Mouse (Mus musculus) stomach, embryonic 16.5 days (tissue): ENCODE results near the gene Aarsd1. TPM values are rescaled to one million over a fixed set of nuclear protein-coding genes. Genes with fewer than 3 reads are reported as not detected.
A peak's percentile ranks its signal among the peaks of the same experiment; 100 is the strongest.
"Not testable (repeated sequence)": the region's sequence is repeated elsewhere in the genome, so short reads cannot be mapped to it uniquely, and the experiment has no call there.

ENCODE experiments used
- ATAC-seq: fragments of 200-750 bp; cut with Nextera tagmentation; 2 replicates; pipeline ENCODE4 v1.8.0; 2017; ENCODE audit warnings: moderate number of reproducible peaks, moderate TSS enrichment; ENCODE audit not compliant: insufficient read depth, low FRiP score
- H3K27ac ChIP-seq: fragments of 300-500 bp; sonication (generic); 2 replicates; pipeline ENCODE4 v1.5.1; 2014; ENCODE audit warnings: low read length
- H3K27me3 ChIP-seq: fragments of 300-500 bp; sonication (generic); 2 replicates; pipeline ENCODE4 v1.6.1; 2014; ENCODE audit warnings: low read length, control low read depth, mixed read lengths; ENCODE audit not compliant: control insufficient read depth, insufficient read depth
- H3K36me3 ChIP-seq: fragments of 300-500 bp; sonication (generic); 2 replicates; pipeline ENCODE4 v1.6.1; 2014; ENCODE audit warnings: low read length; ENCODE audit not compliant: control insufficient read depth, insufficient read depth
- H3K4me1 ChIP-seq: fragments of 300-500 bp; sonication (generic); 2 replicates; pipeline ENCODE4 v1.6.1; 2014; ENCODE audit warnings: low read length, control low read depth, mixed read lengths; ENCODE audit not compliant: control insufficient read depth, insufficient read depth
- H3K4me2 ChIP-seq: fragments of 300-500 bp; sonication (generic); 2 replicates; pipeline ENCODE4 v1.6.1; 2014; ENCODE audit warnings: low read depth, low read length, mixed read lengths
- H3K4me3 ChIP-seq: fragments of 300-500 bp; sonication (generic); replicated peaks from 2 replicates; pipeline ENCODE4 v1.5.1; 2014; ENCODE audit warnings: mild to moderate bottlenecking, low read length
- H3K9ac ChIP-seq: fragments of 300-500 bp; sonication (generic); 2 replicates; pipeline ENCODE4 v1.6.1; 2014; ENCODE audit warnings: low read length
- H3K9me3 ChIP-seq: fragments of 300-500 bp; sonication (generic); replicated peaks from 2 replicates; pipeline ENCODE4 v1.6.1; 2016; ENCODE audit warnings: low read length, control low read depth; ENCODE audit not compliant: control insufficient read depth
- WGBS: fragments of 180-500 bp; shearing (Covaris S2); extraction: QIAGEN DNeasy Blood & Tissue Kit; methylation state at CpG from one replicate; pipeline ENCODE4 v1.1.7; 2014; 5-methylcytosine and 5-hydroxymethylcytosine counted together
- polyA plus RNA-seq: library from polyadenylated mRNA; unstranded; fragments of >200 nt; fragmentation: Nextera tagmentation; extraction: Ambion mirVana; gene quantifications from 2 replicates; pipeline ENCODE4 v1.2.1, GENCODE M21; 2015

Gene Aarsd1
- polyA plus RNA-seq, 1 experiment from 2014 or later, result 58.0 TPM

DNA sequence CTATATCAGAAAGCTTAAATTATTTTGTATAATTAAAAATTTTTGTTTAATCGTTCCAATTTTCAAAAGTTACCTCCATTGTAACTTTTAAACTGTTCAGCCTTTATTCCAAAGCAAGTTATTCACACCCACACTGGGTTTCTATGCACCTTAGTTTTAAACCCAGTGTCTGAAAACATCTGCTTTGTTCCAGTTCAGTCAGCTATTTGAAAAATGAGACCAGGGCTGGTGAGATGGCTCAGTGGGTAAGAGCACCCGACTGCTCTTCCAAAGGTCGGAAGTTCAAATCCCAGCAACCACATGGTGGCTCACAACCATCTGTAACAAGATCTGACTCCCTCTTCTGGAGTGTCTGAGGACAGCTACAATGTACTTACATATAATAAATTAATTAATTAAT lies 20.6 kb upstream of the Aarsd1 start:
- not testable (repeated sequence) for ATAC-seq, H3K27me3 ChIP-seq, H3K9ac ChIP-seq, H3K9me3 ChIP-seq, H3K4me1 ChIP-seq, H3K36me3 ChIP-seq, H3K27ac ChIP-seq, H3K4me2 ChIP-seq, H3K4me3 ChIP-seq
- WGBS, result 50% methylated on average over 3 of the region's 3 CpGs

DNA sequence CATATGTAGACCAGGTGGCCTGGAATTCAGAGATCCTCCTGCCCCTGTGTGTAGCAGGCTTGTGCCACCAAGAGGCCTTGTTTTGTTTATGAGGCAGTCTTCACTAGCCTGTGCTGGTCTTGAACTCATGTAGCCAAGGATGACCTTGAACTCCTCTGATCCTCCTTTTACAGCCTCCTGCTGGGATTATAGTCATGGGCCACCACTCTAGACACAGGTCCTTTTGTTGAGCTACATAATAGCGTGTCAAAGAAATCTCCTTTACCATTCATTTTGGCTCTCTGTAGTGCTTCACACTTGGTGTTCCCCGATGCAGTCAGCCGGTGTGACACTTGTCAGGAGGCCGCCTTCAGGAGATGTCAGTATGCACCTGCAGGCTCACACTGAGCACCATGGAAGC lies 19.5 kb upstream of the Aarsd1 start:
- Histone ChIP-seq H3K9ac (no peak overlapping the region), H3K27me3 (no peaks in the 10 kb centered on the region), H3K4me3 (no peak overlapping the region), H3K36me3 (0 out of 2 replicates have a peak, but pooled peaks cover 1% of the 10 kb centered on the region), H3K4me1 (no peaks in the 10 kb centered on the region), H3K4me2 (no peak overlapping the region), H3K27ac (no peak overlapping the region), H3K9me3 (no peaks in the 10 kb centered on the region)
- ATAC-seq, result no peak
- WGBS, result 82% methylated on average over 4 of the region's 4 CpGs

DNA sequence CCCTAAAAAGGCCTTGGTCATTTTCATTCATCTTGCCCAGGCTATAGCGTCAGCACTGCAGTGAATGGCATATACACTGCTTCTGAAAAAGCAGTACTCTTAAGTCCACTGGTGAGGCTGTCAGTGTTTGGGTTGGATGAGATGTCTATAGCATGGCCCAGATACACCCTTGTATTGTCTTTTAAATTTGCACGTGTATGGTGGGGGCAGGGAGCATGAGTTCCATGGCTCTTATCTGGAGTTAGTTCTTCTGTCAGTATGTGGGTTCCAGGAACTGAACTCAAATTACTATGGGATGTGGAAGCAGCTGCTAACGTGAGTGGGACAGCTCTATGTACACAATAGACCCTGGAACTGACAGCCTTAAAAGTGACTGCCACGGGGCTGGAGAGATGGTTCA lies 18.4 kb upstream of the Aarsd1 start:
- no peaks in the 10 kb centered on the region for H3K9me3 ChIP-seq
- no peaks in the 10 kb centered on the region for H3K27me3 ChIP-seq
- H3K27ac ChIP-seq, result no peak overlapping the region
- 0 out of 2 replicates have a peak, but pooled peaks cover 4% of the 10 kb centered on the region for H3K36me3 ChIP-seq
- no peak overlapping the region for H3K4me2 ChIP-seq
- no peak for ATAC-seq
- H3K4me1 ChIP-seq, result no peaks in the 10 kb centered on the region
- no peak overlapping the region for H3K9ac ChIP-seq
- no peak overlapping the region for H3K4me3 ChIP-seq
- 75% methylated on average over 4 of the region's 4 CpGs for WGBS

DNA sequence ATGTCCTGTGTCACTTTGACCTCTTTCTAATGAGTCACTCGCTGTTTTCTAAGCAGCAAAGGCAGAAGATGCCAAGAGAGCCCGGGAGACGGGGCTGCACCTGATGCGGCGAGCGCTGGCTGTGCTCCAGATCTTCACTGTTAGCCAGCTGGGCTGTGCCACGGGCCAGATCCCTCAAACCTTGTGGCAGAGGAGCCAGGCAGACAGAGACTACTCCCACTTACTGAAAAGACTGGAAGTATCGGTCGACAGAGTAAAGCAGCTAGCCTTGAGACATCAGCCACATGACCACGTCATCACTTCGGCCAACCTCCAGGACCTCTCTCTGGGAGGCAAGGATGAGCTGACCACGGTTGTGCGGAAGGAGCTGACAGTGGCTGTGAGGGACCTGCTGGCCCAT lies 16.0 kb upstream of the Aarsd1 start:
- peaks cover 10% of the 10 kb centered on the region for H3K36me3 ChIP-seq
- no peak overlapping the region for H3K9ac ChIP-seq
- ATAC-seq, result no peak
- no peak overlapping the region for H3K4me2 ChIP-seq
- H3K4me1 ChIP-seq, result no peaks in the 10 kb centered on the region; the same call in 1 of the 2 replicates
- no peaks in the 10 kb centered on the region for H3K9me3 ChIP-seq
- H3K4me3 ChIP-seq, result no peak overlapping the region
- WGBS, result 94% methylated on average over 13 of the region's 13 CpGs
- H3K27ac ChIP-seq, result no peak overlapping the region
- no peaks in the 10 kb centered on the region for H3K27me3 ChIP-seq

DNA sequence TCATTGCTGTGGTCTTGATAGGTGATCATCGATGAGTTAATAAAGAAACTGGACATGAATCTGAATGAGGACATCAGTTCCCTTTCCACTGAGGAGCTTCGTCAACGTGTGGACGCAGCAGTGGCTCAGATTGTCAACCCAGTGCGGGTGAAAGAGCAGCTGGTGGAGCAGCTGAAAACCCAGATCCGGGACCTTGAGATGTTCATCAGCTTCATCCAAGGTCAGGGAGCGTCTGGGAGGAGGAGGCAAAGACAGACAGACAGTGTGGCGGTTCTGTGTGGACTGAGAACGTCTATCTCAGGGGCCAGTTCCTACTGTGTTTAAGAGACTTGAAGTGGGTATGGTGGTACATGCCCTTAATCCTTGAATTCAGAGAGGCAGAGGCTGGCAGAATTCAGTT lies 13.9 kb upstream of the Aarsd1 start:
- ATAC-seq, result no peak
- Histone ChIP-seq H3K27ac (no peak overlapping the region), H3K36me3 (peaks cover 10% of the 10 kb centered on the region), H3K27me3 (no peaks in the 10 kb centered on the region), H3K4me2 (no peak overlapping the region), H3K4me1 (peaks cover 6% of the 10 kb centered on the region), H3K9ac (no peak overlapping the region), H3K4me3 (no peak overlapping the region), H3K9me3 (no peaks in the 10 kb centered on the region)
- 94% methylated on average over 9 of the region's 9 CpGs for WGBS

DNA sequence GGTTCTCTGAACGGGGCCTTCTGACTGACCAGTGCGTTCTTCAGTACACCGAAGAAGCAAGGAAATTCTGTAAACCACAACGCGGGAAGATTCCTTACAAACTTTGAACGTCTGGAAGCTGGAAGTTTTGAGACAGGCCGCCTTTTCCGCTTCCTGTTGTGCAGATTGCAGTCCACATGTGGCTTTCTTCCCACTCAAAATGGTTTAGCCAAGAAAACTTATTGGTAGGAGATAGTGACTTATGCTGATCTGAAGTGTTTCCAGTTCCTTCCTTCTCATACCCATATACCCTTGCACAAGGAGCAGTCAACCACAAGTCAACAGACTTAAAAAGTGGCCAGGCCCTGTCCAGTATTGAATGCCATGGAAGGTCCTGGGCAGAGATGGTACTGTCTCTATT lies 8.8 kb upstream of the Aarsd1 start:
- Histone ChIP-seq H3K9ac (peak overlapping the region; percentile 91; the same call in 1 of the 2 replicates), H3K4me2 (peak overlapping the region; percentile 96), H3K9me3 (no peaks in the 10 kb centered on the region), H3K4me1 (peaks cover 22% of the 10 kb centered on the region), H3K4me3 (peak overlapping the region; percentile 98), H3K27me3 (no peaks in the 10 kb centered on the region), H3K36me3 (peaks cover 5% of the 10 kb centered on the region), H3K27ac (no peak overlapping the region)
- 48% methylated on average over 8 of the region's 8 CpGs for WGBS
- ATAC-seq, result no peak

DNA sequence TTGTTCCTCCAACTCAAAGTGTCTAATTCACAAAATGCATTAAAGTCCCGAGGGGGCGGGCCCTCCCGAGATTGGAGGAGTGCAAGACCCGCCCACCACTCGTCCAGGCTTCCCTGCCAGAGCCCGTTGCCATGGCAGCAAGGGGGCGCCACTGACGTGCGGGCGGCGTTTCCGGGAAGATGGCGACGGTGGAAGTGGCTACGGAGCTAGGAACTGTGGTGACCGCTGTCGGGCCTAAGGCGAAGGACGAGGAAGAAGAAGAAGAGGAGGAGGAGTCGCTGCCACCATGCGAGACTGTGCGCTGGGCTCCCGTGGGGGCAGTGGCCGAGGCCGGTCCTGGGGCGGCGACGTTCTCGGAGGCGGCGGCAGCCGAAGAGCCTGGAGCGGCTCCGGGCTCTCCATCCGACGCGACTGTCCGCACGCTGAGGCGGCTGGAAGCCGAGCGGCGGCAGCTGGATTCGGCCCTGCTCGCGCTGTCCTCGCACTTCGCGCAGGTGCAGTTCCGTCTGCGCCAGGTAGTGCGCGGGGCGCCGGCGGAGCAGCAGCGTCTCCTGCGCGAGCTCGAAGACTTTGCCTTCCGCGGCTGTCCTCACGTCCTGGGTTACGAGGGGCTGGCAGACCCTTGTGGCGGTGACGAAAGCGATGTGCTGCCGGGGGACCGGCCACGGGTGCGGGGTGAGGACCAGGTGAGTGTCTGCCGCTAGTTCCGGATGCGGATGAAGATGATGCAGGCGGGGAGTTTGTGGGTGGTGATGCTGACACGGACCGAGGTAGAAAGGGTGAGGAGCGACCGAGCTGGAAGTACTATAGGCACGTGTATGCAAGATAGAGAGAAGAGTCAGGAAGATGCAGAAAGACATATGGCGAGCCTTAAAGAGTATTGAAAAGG lies 7.8 kb upstream of the Aarsd1 start, which contains the start of the genes Rundc1 and Ptges3l:
TSS of gene Rundc1 (plus strand) at position 161 of the 889 bp plus-strand sequence.
TSS of gene Ptges3l (minus strand) at position 409 of the 889 bp plus-strand sequence.
- H3K36me3 ChIP-seq, result peaks cover 1% of the 10 kb centered on the region
- no peaks in the 10 kb centered on the region for H3K9me3 ChIP-seq
- H3K4me2 ChIP-seq, result peak within 1 kb of the TSS; percentile 96
- peak within 1 kb of the TSS; percentile 91 for H3K9ac ChIP-seq
- peak within 1 kb of the TSS; percentile 98 for H3K4me3 ChIP-seq
- H3K4me1 ChIP-seq, result peaks cover 22% of the 10 kb centered on the region
- H3K27ac ChIP-seq, result peak within 1 kb of the TSS; percentile 92
- WGBS, result under 1% methylated on average over 81 of the region's 81 CpGs
- H3K27me3 ChIP-seq, result no peaks in the 10 kb centered on the region
- ATAC-seq, result peak; percentile 92

DNA sequence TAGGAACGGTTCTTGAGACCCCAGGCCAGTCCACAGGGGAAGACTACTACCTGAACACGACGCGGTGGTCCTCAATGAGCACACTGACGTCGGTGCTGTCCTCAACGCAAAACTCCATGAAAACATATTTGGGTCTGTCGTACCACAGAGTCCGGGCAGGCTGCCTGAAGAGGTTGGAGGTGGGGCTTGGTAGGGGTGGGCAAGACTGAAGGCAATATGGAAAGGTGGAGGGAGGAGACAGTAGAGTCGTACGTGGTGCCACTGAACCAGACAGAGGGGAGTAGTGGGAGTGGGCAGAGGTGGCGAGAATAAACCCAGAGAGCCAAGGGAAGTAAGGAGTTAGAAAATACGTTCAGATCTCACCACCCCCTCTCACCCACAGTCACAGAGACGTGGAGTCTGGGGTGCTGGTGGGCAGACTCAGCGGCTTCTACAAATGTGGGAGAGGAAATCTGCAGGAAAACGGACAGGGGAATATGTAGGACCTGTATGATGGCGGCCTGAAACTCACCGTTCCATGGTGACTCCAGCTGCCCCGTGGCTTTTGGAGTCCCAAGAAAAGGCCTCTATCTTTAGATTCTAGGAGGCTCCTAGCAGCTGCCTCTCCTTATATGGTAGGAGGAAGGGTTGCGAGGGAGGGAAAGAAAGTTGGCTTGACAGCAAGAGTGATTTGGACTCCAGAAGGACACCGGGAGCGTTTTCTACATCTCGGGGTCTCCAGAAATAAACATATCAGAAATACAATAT lies 6.9 kb upstream of the Aarsd1 start, which contains the start of gene Gm27029:
TSS of gene Gm27029 (minus strand) at position 692 of the 747 bp plus-strand sequence.
- Histone ChIP-seq H3K4me3 (peak within 1 kb of the TSS; percentile 98), H3K9me3 (no peaks in the 10 kb centered on the region), H3K36me3 (no peaks in the 10 kb centered on the region), H3K27me3 (no peaks in the 10 kb centered on the region), H3K9ac (peak within 1 kb of the TSS; percentile 91), H3K4me2 (peak within 1 kb of the TSS; percentile 96), H3K27ac (peak within 1 kb of the TSS; percentile 92), H3K4me1 (peaks cover 22% of the 10 kb centered on the region)
- 4% methylated on average over 23 of the region's 23 CpGs for WGBS
- ATAC-seq, result peak; percentile 72

DNA sequence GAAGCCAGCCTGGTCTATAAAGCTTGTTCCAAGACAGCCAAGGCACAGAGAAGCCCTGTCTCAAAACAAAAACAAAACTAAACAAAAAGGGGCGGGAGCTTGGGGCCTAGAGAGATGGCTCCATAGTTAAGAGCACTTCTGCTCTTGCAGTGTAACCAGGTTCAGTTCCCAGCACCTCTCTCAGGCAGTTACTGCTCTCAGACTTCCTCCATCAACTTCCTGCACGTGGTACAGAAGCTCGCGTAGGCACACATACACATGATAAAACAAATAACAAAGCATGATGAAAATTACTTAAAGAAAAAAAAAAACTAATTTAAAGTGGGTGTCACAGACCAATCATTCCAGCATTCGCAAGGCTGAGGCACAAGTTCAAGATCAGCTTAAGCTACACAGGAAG lies 2.7 kb upstream of the Aarsd1 start:
- H3K9ac ChIP-seq, result no peak overlapping the region
- H3K36me3 ChIP-seq, result no peaks in the 10 kb centered on the region
- WGBS, result 86% methylated on average over 5 of the region's 5 CpGs
- peaks cover 14% of the 10 kb centered on the region; the same call in 1 of the 2 replicates for H3K4me1 ChIP-seq
- no peak for ATAC-seq
- no peaks in the 10 kb centered on the region for H3K27me3 ChIP-seq
- no peak overlapping the region for H3K4me3 ChIP-seq
- H3K9me3 ChIP-seq, result no peaks in the 10 kb centered on the region
- H3K4me2 ChIP-seq, result no peak overlapping the region
- no peak overlapping the region for H3K27ac ChIP-seq
